Mouse (Mus musculus) kidney, postnatal 25 days (tissue): Measurements from ENCODE around the gene Pcolce.
"Not testable (repeated sequence)": the region's sequence is repeated elsewhere in the genome, so short reads cannot be mapped to it uniquely, and the experiment has no call there.

ENCODE experiments used
- DNase-seq, 2 experiments: peaks; one replicate each; pipeline ENCODE4 v3.0.0; 2021; ENCODE audit warnings: mixed read lengths in 2 of 2

Pcolce gene

GRCm38 (mm10) chr5:137629306-137629721, 15.7 kb upstream of the Pcolce start:
- DNase-seq, result peak; percentile 83 to 92

DNA sequence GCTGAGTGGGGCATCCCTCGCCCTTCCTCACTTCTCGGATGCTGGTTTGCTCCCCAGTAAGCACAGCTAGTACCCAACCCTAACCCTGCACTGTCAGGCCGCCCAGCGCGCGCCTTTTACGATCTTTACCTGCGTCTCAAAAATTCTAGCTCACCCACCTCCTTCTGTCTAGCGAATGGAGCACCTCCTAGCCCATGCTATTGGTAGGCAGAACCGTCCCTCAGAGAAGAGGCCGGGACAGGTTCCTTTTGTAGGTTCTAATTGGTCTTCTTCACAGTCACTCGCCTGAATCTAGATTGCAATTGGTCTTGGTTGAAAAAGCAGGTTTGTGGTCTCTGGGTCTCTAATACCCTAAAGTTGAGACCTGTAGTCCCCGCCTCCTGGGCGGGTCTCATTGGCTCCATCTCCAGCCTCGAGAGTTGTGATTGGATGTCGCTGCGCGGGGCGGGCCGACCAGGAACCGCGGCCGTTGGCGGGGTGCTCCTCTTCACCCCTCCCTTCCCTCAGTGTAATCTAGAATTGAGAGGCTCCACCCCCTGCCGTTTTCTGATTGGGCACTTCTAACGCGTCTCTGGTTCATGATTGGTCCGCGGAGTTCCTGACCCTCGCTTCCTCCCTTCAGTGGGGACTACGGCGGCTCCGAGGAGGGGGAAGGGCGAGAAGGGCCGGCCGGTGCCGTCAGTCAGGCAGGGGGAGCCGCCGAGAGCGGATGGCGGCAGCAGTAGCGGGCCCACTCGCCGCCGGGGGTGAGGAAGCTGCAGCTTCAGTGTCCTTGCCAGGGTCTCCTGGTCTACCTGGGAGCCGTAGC, 15.1 kb upstream of the Pcolce start, which contains the start of the genes Fbxo24, Lrch4 and Gm20605:
Gene Fbxo24, minus strand, starts transcription at position 505 of the 808 bp plus-strand sequence.
Gene Lrch4, plus strand, starts transcription at position 624 of the 808 bp plus-strand sequence.
Gene Gm20605, plus strand, starts transcription at position 678 of the 808 bp plus-strand sequence.
- peak; percentile 99 to 100 for DNase-seq

DNA sequence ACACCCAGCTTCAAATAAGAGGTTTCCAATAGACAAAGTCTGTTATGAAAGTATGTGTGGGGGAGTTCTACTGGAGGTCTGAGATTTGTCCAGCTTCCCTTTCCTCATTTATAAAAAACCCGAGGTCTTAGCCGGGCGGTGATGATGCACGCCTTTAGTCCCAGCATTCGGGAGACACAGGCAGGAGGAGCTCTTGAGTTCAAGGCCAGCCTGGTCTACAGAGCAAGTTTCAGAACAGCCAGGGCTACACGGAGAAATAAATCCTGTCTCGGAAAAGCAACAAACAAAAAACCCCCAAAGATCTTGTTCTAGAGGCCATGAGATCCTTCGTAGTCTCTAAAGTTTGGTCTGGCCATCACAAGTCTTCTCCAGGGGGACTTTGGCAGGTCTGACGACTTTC, 14.4 kb upstream of the Pcolce start:
- DNase-seq, result peak in 1 of 2 experiments; percentile 45

- DNase-seq, result no peak
These were observed 10.4 kb upstream of the Pcolce start for GRCm38 (mm10) chr5:137623937-137624530.

GRCm38 (mm10) chr5:137615347-137615746, 1.8 kb upstream of the Pcolce start:
- DNase-seq, result peak in 1 of 2 experiments; percentile 18

GRCm38 (mm10) chr5:137614921-137615320, 1.3 kb upstream of the Pcolce start:
- DNase-seq, result not testable (repeated sequence)

DNA sequence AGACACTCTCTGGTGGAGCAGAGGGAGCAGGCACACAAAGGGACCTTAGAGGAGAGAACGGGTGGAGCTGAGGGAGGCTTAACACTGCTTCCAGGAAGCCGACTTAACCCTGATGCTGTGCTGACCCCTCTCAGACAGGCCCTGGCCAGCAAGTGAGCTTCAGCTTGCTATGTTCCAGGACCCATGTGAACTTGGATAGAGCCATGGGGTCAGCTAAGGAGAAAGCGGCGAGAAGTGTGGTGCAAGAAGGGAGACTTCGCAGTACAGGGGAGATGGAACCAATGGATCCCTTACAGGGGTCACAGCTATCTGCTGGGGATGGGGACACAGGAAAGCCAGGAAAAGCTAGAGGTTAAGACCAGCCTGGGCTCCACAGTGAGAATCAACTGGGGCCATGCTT, 508 bp downstream of the Pcolce start:
- peak in 1 of 2 experiments; percentile 43 for DNase-seq

GRCm38 (mm10) chr5:137611245-137611602, 2.4 kb downstream of the Pcolce start:
- DNase-seq, result peak; percentile 46 to 73

DNA sequence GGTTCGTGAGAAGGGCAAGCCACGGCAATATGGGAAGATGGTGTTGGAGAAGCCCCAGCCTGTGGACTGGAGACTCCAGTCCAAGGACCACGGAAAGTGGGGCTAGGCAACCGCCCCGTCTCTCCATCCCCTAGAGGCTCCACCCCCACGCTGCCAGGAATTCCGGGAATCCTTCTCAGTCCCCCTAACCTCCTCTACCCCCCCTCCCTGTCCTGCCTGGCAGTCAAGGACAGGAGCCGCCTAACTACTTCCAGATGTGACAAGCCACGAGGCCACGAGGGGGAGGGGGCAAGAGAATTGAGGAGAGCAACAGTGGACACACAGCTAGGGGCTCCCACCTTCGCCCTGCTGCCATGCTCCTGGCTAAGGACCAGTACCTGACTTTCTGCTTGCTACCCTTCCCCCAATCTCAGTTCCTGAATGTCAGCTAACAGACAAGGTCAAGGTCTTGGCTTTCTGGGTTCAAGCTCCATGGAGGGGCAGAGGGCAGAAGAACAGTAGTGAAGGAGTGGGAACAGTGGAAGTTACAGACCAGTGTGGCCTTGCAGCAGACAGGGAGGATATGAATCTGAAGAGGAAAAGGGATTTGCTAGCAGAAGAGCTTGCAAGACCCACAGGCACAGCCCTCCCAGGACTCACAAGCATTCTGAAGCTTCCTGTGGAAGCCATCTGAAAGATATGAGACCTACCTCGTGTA, 2.9 kb downstream of the Pcolce start:
- peak; percentile 82 to 91 for DNase-seq

GRCm38 (mm10) chr5:137610056-137610455, 3.5 kb downstream of the Pcolce start:
- no peak for DNase-seq

DNA sequence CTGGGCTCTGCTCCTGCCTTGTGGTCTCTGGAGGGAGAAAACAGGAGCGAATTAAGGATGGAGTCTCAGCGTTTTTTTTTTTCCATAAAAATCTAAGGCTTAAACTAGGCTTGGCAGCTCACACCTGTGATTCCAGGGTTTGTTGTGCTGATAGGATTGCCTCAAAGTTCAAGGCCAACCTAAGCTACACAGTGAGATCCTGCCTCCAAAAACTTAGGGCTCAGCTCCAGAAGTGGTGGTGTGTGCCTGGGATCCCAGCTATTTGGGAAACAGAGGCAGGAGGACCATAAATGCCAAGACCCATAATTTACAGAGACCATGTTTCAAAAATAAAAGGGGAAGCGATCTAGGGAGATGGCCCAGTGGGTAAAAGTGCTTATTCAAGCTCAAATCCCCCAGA, 4.3 kb downstream of the Pcolce start:
- DNase-seq, result no peak

DNA sequence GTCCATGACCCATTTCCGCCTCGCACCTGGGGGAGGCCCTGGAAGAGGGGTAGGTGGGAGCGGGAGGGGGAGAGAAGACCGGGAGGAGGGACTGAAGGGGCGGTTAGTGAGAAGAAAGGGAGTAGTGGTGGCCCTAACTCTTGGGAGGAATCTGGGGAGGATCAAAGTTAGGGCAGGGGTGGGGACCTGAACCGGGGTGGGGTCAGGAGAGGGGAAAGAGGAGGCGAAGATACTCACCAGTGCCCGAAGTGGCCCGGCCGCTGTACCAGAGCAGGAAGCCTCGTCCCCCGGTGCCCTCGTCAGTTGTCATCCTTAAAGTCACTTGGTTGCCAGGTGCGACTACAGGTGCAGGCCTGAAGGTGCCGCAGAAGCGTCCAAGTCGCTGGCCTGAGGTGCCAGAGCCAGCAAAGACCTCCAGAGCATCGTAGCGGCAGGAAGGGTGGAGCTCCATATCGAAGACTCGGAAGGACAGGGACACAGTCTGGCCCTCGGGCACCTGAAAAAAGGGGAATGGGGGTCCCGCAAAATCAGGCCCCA, 4.9 kb downstream of the Pcolce start:
- DNase-seq, result no peak

DNA sequence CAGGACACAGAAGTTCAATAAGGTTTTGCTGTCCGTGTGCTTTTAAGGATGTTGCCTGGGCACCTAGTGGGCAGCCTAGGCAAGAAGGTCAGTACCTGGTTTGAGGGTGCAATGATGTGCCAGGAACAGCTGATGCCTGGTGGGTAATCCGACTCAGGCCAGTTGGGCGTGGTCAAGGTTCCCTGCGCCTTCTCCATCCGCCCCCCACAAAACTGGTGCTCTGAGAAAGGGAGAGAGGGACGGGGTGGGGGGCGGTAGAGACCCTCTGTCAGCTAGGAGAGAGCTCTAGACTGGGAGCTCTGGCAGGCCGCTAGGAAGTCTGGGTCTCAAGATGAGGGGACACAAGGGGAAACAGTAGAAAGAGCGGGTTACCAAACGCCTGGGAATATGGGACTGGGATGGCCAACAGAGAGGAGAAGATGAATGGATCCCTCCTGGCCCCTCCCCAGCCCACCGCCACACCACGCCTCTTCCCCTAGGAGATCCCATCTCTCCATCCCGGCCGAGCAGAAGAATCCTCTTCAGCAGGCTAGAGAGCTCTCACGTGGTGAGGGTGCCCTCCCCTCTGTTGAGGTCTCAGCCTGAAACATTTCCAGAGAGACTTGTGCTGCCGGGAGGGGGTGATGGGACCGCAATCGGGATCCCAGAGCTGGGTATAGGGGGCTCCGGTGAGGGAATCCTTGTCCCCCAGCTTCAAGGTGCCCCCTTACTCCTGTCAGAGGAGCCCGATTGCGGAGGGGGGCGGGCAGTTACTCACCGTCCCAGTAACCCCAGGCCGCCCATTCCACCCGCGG, 5.5 kb downstream of the Pcolce start:
- DNase-seq, result no peak

- DNase-seq, result peak in 1 of 2 experiments; percentile 37
These were observed 12.2 kb downstream of the Pcolce start for GRCm38 (mm10) chr5:137601365-137601729.

- peak; percentile 97 to 98 for DNase-seq
These were observed 12.8 kb downstream of the Pcolce start, which contains the start of gene Mospd3 for GRCm38 (mm10) chr5:137600619-137601364. Gene Mospd3 (minus strand): TSS chr5:137601058.

- no peak for DNase-seq
These were observed 13.3 kb downstream of the Pcolce start for GRCm38 (mm10) chr5:137600281-137600618.

DNA sequence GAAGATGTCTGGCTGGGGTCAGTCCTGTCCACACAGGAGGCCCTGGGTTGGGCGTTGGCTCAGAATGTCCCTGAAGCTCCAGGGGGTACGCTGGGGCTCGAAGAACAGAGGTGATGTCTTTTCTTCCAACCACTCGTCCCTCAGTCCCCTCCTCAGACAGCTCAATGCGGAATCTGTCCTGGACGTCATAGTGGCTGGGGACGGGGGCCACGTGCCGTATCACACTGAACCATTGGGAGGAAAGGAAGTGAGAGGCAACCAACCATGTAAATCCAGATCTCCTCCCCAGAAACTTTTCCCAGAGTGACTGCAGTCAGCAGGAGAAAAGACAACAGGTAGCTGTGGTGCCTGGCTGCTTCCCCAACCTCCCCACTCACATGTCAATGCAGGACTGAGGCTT, 14.0 kb downstream of the Pcolce start:
- no peak for DNase-seq

GRCm38 (mm10) chr5:137598100-137598826, 15.3 kb downstream of the Pcolce start:
- DNase-seq, result no peak

GRCm38 (mm10) chr5:137597625-137598024, 16.0 kb downstream of the Pcolce start:
- no peak for DNase-seq

GRCm38 (mm10) chr5:137596601-137597261, 16.9 kb downstream of the Pcolce start:
- no peak for DNase-seq
